ENCODE assay signal across 14 mouse cellular contexts in the genomic region with DNA sequence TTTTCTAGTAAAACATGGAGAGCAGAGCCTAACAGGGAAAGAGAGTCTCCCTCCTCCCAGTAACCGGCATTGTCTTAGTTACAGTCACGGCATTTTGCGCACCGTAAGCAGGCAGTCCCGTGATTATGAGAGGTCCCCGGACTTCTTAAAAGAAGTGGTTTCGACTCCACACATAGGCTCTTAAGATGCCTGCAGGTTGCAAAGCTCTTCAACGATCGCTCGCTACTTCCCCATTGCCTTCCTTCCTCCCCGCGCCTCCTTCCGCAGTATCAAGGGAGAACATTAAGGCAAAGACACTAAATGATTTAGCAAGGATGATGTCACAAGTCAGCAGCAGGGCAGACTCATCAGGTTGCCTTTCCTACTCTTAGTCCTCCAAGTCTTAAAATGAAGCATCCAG.
"Had no signal": no experiment of that assay in that cellular context is flagged by ENCODE, and none has a peak within 500 bp of the region (broad histone marks: within the 10 kb centered on the region; RNA-seq: fewer than 3 reads in every experiment).

No protein-coding gene starts in this region.

- H3K36me3 ChIP-seq: intestine, embryonic 15.5 days; limb, embryonic 10.5 days; liver, embryonic 15.5 days; lung, embryonic 15.5 days; midbrain, embryonic 15.5 days had no signal

- H3K4me1 ChIP-seq: intestine, embryonic 15.5 days; liver, embryonic 15.5 days; lung, embryonic 15.5 days; megakaryocyte, embryonic 14.5 days; midbrain, embryonic 15.5 days had no signal

- H3K4me3 ChIP-seq: intestine, embryonic 15.5 days; left cerebral cortex, adult 2 months; limb, embryonic 10.5 days; liver, embryonic 15.5 days; lung, embryonic 15.5 days; megakaryocyte, embryonic 14.5 days; midbrain, embryonic 15.5 days had no signal

- H3K9me3 ChIP-seq: intestine, embryonic 15.5 days; limb, embryonic 10.5 days; liver, embryonic 15.5 days; lung, embryonic 15.5 days; midbrain, embryonic 15.5 days had no signal

- H3K27me3 ChIP-seq: intestine, embryonic 15.5 days; liver, embryonic 15.5 days; lung, embryonic 15.5 days; midbrain, embryonic 15.5 days had no signal

- H3K9ac ChIP-seq: intestine, embryonic 15.5 days; liver, embryonic 15.5 days; lung, embryonic 15.5 days; midbrain, embryonic 15.5 days had no signal

- H3K4me2 ChIP-seq: intestine, embryonic 15.5 days; liver, embryonic 15.5 days; lung, embryonic 15.5 days; midbrain, embryonic 11.5 days; midbrain, embryonic 15.5 days had no signal

- H3K27ac ChIP-seq: intestine, embryonic 15.5 days; left cerebral cortex, adult 2 months; limb, embryonic 10.5 days; liver, embryonic 15.5 days; lung, embryonic 15.5 days; midbrain, embryonic 15.5 days; stomach, postnatal 0 days had no signal

- DNase-seq: kidney, adult 18-20 months; kidney, postnatal 14 days; lung, postnatal 14 days; right cerebral cortex, postnatal 25 days; thymus, postnatal 14 days had no signal

- ATAC-seq: intestine, embryonic 15.5 days; midbrain, embryonic 15.5 days had no signal
